Mouse (Mus musculus) subcutaneous adipose tissue, adult 2 months (tissue): ENCODE data around the gene Tmc2. TPM values are rescaled to one million over a fixed set of nuclear protein-coding genes. Genes with fewer than 3 reads are reported as not detected.

Experiments used
- polyA plus RNA-seq: library from polyadenylated mRNA; depleted of rRNA; stranded (reverse); fragments of >200 nt; gene quantifications from 2 replicates; pipeline ENCODE4 v1.2.3, GENCODE M21; 2012; ENCODE audit warnings: low replicate concordance; rRNA removed

Gene Tmc2
- polyA plus RNA-seq, result not detected in 2 replicates

DNA sequence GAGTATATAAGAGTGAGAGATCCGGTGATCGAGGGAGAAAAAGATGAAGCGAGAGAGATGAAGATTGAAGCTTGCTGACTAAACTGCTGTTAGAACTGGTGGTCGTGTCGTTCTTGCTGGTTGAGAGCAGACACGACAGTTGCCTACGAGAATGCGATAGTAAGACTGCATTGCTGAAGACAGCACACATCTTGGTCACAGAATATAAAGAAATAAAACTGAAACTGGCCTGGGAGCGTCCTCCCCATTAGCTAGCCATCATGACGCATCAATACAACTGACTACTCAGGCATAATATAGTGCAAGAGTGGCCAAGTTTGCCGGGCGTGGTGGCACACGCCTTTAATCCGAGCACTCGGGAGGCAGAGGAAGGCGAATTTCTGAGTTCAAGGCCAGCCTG is at the start of gene Tmc2:
Gene Tmc2 (plus strand): TSS at position 301 of the 400 bp plus-strand sequence.

DNA sequence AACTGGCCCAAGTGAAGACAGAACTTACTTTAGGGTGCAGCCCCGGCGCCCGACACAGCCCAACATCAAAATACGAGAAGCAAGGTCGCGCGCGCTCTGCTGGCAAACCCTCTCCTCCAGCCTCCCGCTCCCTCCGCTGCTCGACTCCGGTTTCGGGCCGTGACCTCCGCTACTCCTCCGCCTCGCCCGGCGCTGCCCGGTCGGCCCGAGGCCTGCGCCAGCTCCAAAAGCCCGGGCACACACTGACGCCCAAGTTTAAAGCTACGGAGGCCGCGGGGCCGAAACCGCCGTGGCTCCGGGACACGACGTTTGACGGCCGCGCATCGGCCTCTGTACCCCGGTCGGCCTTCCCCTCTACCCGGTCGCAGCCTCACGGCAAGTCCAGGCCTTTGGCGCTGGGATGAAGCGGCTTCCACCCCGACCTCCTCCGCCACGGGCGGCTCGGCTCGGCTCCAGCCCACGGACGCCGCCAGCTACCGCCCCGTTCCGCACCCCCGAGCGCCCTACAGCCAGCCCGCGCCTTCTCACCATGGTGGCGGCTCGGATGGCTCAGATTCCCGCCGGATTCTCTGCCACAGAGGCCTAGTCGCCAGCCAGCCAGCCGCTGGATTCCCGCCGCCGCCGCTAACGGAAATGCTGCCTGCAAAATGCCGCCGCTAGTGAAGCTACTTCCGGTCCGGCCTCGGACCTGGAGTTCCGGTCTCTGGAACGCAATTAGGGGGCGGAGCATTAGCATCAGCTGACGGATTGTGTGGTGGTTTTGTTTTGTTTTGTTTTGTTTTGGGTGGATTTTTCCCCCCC is 16.1 kb upstream of the Tmc2 start, which contains the start of gene Snrpb:
Gene Snrpb (minus strand): TSS at position 698 of the 801 bp plus-strand sequence.

GRCm38 (mm10) chr2:130274149-130274861 is 79.3 kb downstream of the Tmc2 start, which contains the start of gene Nop56:
Gene Nop56 (plus strand): TSS chr2:130274430.

GRCm38 (mm10) chr2:130283854-130284654 is 89.1 kb downstream of the Tmc2 start, which contains the start of gene Idh3b:
Gene Idh3b (minus strand): TSS chr2:130284547.

DNA sequence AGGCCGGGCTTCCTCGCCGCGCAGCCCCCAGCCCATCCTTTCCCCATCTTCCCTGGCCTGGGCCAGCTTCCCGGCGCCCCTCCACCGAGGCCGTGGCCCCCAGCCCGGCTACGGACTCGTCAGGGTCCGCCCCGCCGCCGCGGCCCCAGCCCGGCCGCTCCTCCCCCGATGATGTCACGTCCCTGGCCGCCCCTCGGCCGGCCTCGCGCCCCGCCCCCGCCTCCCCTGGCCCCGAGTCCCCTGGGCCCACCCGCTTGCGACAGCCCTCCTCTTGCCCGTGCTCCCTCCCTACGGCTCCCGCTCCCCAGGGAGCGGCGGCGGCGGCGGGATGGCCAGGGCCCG is 99.9 kb downstream of the Tmc2 start, which contains the start of gene Ebf4:
Gene Ebf4 (plus strand): TSS at position 234 of the 342 bp plus-strand sequence.

Other genes starting within 250 kb of the Tmc2 start
- gene Tgm3, start 182.8 kb upstream of the Tmc2 start, polyA plus RNA-seq, result 0.04 and 0.13 TPM in 2 replicates
- gene Tgm6, start 82.8 kb upstream of the Tmc2 start, polyA plus RNA-seq, result 0.05 TPM in 1 of 2 replicates, not detected in the other
- 147 and 232 TPM in 2 replicates for gene Snrpb, start 15.8 kb upstream of the Tmc2 start, polyA plus RNA-seq
- gene Nop56, start 79.2 kb downstream of the Tmc2 start, polyA plus RNA-seq, result 25.8 and 133 TPM in 2 replicates
- 328 and 458 TPM in 2 replicates for gene Idh3b, start 89.4 kb downstream of the Tmc2 start, polyA plus RNA-seq
- 1.0 and 19.0 TPM in 2 replicates for gene Ebf4, start 100.0 kb downstream of the Tmc2 start, polyA plus RNA-seq
- 44.3 and 58.4 TPM in 2 replicates for gene Cpxm1, start 202.4 kb downstream of the Tmc2 start, polyA plus RNA-seq
- not detected in 2 replicates for gene Gm28372, start 210.0 kb downstream of the Tmc2 start, polyA plus RNA-seq
- gene 1700020A23Rik, start 210.1 kb downstream of the Tmc2 start, polyA plus RNA-seq, result not detected in 2 replicates
- not detected in 2 replicates for gene Tmem239, start 211.3 kb downstream of the Tmc2 start, polyA plus RNA-seq
- gene Vps16, start 229.1 kb downstream of the Tmc2 start, polyA plus RNA-seq, result 65.9 and 96.8 TPM in 2 replicates
- gene Pced1a, start 229.5 kb downstream of the Tmc2 start, polyA plus RNA-seq, result 28.9 and 48.9 TPM in 2 replicates